Mouse (Mus musculus): ENCODE results near the gene Scyl1.

DNA sequence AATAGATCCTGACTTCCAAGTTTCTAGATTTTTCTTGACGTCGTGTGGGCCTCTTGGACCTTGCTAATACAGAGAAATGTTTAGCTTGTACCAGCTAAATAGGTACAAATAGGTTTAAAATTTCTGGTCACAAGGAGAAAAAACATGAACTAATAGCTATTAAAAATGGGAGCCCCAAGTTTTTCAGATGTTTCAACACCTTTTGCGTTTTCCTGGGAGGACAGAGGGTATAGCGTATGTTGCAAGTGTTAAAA is 31.5 kb upstream of the Scyl1 start:
- no peak for TF ChIP-seq CTCF (IDR thresholded peaks at IDR 0.05; ENCODE audit: extremely low read depth, insufficient read length, insufficient replicate concordance, low read depth, low read length)
- no peak for TF ChIP-seq POLR2A (IDR thresholded peaks at IDR 0.05; ENCODE audit: low read depth, low read length)

All from small intestine, adult 2 months (tissue).